Mouse (Mus musculus) embryonic facial prominence, embryonic 15.5 days (tissue): ENCODE data around the gene Klhl9. TPM values are rescaled to one million over a fixed set of nuclear protein-coding genes. Genes with fewer than 3 reads are reported as not detected.
"Not testable (repeated sequence)": the region's sequence is repeated elsewhere in the genome, so short reads cannot be mapped to it uniquely, and the experiment has no call there.

Experiments
- ATAC-seq: fragments of 200-750 bp; cut with Nextera tagmentation; 2 replicates; pipeline ENCODE4 v1.8.0; 2017; ENCODE audit warnings: low read depth, moderate TSS enrichment; ENCODE audit not compliant: insufficient number of reproducible peaks, low FRiP score, low TSS enrichment
- H3K27ac ChIP-seq: fragments of 300-500 bp; sonication (generic); replicated peaks from 2 replicates; pipeline ENCODE4 v1.5.1; 2015; ENCODE audit warnings: mild to moderate bottlenecking, inconsistent platforms
- H3K27me3 ChIP-seq: fragments of 300-500 bp; sonication (generic); 2 replicates; pipeline ENCODE4 v1.6.1; 2015; ENCODE audit warnings: inconsistent platforms
- H3K36me3 ChIP-seq: fragments of 300-500 bp; sonication (generic); 2 replicates; pipeline ENCODE4 v1.6.1; 2015; ENCODE audit warnings: mild to moderate bottlenecking, inconsistent platforms
- H3K4me1 ChIP-seq: fragments of 300-500 bp; sonication (generic); 2 replicates; pipeline ENCODE4 v1.6.1; 2015; ENCODE audit warnings: inconsistent platforms
- H3K4me2 ChIP-seq: fragments of 300-500 bp; sonication (generic); replicated peaks from 2 replicates; pipeline ENCODE4 v1.6.1; 2015; ENCODE audit warnings: mild to moderate bottlenecking, inconsistent platforms
- H3K4me3 ChIP-seq: fragments of 300-500 bp; sonication (generic); replicated peaks from 2 replicates; pipeline ENCODE4 v1.5.1; 2015; ENCODE audit warnings: mild to moderate bottlenecking, inconsistent platforms
- H3K9ac ChIP-seq: fragments of 300-500 bp; sonication (generic); 2 replicates; pipeline ENCODE4 v1.6.1; 2015; ENCODE audit warnings: inconsistent platforms
- H3K9me3 ChIP-seq: fragments of 300-500 bp; sonication (generic); replicated peaks from 2 replicates; pipeline ENCODE4 v1.6.1; 2016; ENCODE audit warnings: inconsistent platforms
- WGBS: fragments of 180-500 bp; shearing (Covaris S2); methylation state at CpG from one replicate; pipeline ENCODE4 v1.1.7; 2015; 5-methylcytosine and 5-hydroxymethylcytosine counted together
- polyA plus RNA-seq: library from polyadenylated mRNA; unstranded; fragments of >200 nt; fragmentation: Nextera tagmentation; extraction: Ambion mirVana; gene quantifications from 2 replicates; pipeline ENCODE4 v1.2.1, GENCODE M21; 2015

Klhl9 gene
- 90.9 and 93.4 TPM in 2 replicates for polyA plus RNA-seq

DNA sequence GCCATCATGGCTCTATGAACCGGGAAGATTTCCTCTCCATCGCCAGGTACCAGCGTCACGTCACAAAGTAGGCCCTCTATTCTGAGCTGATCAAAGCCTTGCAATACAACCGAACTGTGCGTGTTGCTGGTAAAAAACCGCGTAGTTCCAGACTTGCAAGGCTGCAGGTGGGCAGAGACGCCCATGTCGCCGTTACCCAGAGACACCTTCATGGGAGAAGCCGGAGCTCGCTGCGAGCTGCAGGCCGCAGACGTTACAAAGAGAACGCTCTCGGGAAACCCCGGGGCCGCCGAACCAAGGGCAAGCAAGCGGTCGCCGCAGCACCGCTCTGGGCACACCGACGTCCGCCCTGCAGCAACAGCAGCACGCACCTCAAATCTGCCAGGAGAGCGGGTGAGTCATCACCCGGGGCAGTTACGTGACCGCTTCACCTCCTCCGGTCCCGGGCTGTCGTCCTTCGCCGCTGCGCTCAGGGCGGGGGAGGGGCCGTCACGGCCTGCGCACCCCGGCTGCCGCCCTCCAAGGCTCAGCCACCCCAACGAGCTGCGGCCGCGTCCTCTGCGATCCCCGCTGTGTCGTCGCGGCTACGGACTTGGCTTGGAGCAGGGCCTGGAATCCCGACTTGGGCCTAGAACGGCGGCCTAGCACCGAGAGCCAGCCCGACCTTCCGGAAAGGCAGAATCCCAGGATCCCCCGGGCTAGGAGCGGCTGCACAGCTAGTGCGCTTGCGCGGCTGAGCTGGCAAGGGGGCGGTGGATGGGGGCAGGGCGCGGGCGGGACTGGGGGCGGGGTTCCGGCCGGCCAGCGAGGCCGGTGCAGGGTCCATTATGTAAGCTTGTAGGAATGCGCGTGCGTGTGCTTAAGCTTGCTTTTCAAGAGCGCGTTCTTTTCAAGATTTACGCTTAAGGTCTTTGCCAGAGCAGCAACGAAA lies at the start of gene Klhl9, which contains the start of gene Gm26566:
Gene Klhl9 (minus strand): TSS at position 675 of the 931 bp plus-strand sequence.
Gene Gm26566 (plus strand): TSS at position 15 of the 931 bp plus-strand sequence.
- H3K4me1 ChIP-seq: peaks cover 19% of the 10 kb centered on the region
- no peaks in the 10 kb centered on the region for H3K9me3 ChIP-seq
- ATAC-seq: peak; percentile 99
- H3K27me3 ChIP-seq: no peaks in the 10 kb centered on the region
- peak within 1 kb of the TSS; percentile 57 for H3K4me2 ChIP-seq
- peak within 1 kb of the TSS; percentile 96 for H3K9ac ChIP-seq
- H3K27ac ChIP-seq: peak within 1 kb of the TSS; percentile 98
- peak within 1 kb of the TSS; percentile 88 for H3K4me3 ChIP-seq
- WGBS: under 1% methylated on average over 82 of the region's 82 CpGs
- H3K36me3 ChIP-seq: peaks cover 8% of the 10 kb centered on the region

DNA sequence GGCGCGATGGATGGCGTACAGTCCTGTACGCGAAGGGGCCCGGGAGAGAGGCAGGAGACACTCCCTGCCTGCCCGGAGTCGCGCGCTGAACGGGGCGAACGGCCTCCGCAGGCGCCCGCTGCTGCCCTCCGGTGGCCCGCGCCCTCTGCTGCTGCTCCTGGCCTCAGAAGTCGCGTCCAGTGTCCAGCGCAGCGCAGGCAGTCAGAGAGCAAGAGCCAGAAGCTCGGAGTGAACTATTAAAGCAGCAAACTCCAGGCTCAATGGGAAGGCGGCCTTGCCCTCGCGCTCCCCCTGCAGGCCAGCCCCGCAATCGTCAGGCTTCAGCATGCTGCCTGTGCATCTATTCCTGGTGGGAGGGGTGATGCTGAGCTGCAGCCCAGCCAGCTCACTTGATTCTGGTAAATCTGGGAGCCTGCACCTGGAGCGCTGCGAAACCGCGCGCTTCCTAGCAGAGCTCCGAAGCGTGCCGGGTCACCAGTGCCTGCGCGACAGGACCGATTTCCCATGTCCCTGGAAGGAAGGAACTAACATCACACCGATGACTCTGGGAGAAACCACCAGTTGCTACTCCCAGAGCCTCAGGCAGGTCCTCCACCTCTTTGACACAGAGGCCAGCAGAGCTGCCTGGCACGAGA lies 41.2 kb upstream of the Klhl9 start:
- WGBS: 3% methylated on average over 37 of the region's 42 CpGs
- H3K27ac ChIP-seq: peak overlapping the region; percentile 75

DNA sequence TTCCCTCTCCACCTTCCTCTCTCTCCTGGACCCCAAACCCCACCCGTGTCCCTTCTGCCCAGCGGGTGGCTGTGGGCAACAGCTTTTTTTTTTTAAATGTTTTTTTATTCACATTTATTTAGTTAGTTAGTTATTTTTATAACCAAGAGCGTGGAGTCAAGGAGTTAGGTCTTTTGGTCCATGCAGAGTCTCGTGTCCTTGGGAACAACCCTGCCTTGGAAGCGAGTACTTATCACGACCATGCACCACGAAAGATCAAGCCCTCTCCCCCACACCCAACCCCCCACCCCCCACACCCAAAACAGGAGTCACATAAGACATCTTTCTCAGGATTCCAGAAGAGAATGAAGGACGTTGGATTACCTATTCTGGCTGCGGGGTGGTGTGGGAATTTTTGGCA lies 40.1 kb upstream of the Klhl9 start:
- H3K9me3 ChIP-seq, H3K27me3 ChIP-seq, H3K9ac ChIP-seq, H3K4me2 ChIP-seq, H3K4me1 ChIP-seq, ATAC-seq, H3K27ac ChIP-seq, H3K4me3 ChIP-seq, H3K36me3 ChIP-seq: not testable (repeated sequence)
- 57% methylated on average over 9 of the region's 9 CpGs for WGBS

More for the DNA sequence above, 41.2 kb upstream of the Klhl9 start:
- H3K4me2 ChIP-seq: peak overlapping the region; percentile 50
- not testable (repeated sequence) for H3K4me1 ChIP-seq, H3K36me3 ChIP-seq, ATAC-seq, H3K9me3 ChIP-seq, H3K27me3 ChIP-seq, H3K9ac ChIP-seq
- H3K4me3 ChIP-seq: peak overlapping the region; percentile 44

DNA sequence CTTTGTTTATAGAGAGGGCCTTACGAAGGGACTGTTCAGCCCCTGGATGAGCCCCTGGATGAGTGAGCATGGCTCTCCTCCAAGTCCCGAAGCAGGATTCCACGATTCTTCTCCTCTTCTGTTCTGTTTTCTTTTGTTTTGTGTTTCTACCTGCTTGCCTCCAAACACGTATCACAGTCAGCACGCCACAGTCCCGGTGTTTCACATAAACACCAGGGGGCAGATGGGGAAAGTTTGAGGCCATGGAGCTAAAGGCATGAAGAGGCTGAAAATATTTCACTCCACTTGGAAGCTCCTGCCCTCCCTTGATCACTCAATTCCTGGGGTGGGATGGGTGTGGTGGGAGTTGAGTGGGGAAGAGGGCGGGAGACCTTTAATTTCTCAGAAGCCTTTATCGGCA lies 39.5 kb upstream of the Klhl9 start:
- not testable (repeated sequence) for H3K9ac ChIP-seq, ATAC-seq, H3K4me3 ChIP-seq, H3K36me3 ChIP-seq, H3K27ac ChIP-seq, H3K27me3 ChIP-seq, H3K4me1 ChIP-seq, H3K4me2 ChIP-seq, H3K9me3 ChIP-seq
- 63% methylated on average over 6 of the region's 8 CpGs for WGBS

DNA sequence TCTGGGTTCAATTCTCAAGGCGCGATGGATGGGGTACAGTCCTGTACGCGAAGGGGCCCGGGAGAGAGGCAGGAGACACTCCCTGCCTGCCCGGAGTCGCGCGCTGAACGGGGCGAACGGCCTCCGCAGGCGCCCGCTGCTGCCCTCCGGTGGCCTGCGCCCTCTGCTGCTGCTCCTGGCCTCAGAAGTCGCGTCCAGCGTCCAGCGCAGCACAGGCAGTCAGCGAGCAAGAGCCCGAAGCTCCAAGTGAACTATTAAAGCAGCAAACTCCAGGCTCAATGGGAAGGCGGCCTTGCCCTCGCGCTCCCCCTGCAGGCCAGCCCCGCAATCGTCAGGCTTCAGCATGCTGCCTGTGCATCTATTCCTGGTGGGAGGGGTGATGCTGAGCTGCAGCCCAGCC lies 38.2 kb upstream of the Klhl9 start:
- peak overlapping the region; percentile 84 for H3K27ac ChIP-seq
- not testable (repeated sequence) for H3K36me3 ChIP-seq, H3K27me3 ChIP-seq, ATAC-seq, H3K9me3 ChIP-seq, H3K4me1 ChIP-seq, H3K9ac ChIP-seq
- peak overlapping the region; percentile 55 for H3K4me2 ChIP-seq
- H3K4me3 ChIP-seq: peak overlapping the region; percentile 43
- under 1% methylated on average over 26 of the region's 28 CpGs for WGBS

DNA sequence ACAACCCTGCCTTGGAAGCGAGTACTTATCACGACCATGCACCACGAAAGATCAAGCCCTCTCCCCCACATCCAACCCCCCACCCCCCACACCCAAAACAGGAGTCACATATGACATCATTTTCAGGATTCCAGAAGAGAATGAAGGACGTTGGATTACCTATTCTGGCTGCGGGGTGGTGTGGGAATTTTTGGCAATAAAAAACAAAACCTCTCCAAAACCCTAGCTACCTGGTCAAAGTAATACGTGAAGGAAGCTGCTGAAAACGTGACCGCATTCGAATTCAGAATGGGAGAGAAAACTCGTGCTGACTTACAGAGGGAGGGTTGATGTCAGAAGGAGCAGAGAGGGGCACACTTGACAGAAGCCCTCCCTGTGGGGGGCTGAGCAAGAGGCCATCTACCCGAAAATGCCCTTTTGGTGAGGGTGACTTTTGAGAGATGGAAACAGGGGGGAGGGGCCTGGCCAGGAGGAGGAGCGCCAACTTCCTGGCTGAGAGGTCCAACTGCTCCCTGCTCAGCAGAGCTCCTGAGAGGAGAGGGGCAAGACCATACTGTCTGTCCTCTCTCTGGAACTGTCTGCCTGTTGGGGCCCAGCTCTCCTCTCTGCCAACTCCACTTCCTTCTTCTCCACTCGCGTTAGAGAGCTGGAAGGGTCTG lies 37.5 kb upstream of the Klhl9 start, which contains the start of gene Gm13283:
Gene Gm13283 (plus strand): TSS at position 510 of the 659 bp plus-strand sequence.
- H3K4me3 ChIP-seq: peak within 1 kb of the TSS; percentile 43
- 13% methylated on average over 12 of the region's 14 CpGs for WGBS
- not testable (repeated sequence) for H3K9me3 ChIP-seq, H3K4me1 ChIP-seq, H3K27me3 ChIP-seq, H3K36me3 ChIP-seq, H3K9ac ChIP-seq, ATAC-seq
- H3K4me2 ChIP-seq: peak within 1 kb of the TSS; percentile 55
- H3K27ac ChIP-seq: peak within 1 kb of the TSS; percentile 84

DNA sequence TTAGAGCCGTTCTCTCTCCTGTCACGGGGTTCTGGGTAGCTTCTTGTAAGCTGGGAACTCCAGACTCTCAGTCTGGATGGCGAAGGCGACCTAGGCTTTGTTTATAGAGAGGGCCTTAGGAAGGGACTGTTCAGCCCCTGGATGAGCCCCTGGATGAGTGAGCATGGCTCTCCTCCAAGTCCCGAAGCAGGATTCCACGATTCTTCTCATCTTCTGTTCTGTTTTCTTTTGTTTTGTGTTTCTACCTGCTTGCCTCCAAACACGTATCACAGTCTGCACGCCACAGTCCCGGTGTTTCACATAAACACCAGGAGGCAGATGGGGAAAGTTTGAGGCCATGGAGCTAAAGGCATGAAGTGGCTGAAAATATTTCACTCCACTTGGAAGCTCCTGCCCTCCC lies 36.5 kb upstream of the Klhl9 start:
- not testable (repeated sequence) for H3K4me2 ChIP-seq, H3K27ac ChIP-seq, H3K9ac ChIP-seq, H3K9me3 ChIP-seq, H3K4me1 ChIP-seq, H3K4me3 ChIP-seq, H3K36me3 ChIP-seq, ATAC-seq, H3K27me3 ChIP-seq
- 86% methylated on average over 9 of the region's 9 CpGs for WGBS

DNA sequence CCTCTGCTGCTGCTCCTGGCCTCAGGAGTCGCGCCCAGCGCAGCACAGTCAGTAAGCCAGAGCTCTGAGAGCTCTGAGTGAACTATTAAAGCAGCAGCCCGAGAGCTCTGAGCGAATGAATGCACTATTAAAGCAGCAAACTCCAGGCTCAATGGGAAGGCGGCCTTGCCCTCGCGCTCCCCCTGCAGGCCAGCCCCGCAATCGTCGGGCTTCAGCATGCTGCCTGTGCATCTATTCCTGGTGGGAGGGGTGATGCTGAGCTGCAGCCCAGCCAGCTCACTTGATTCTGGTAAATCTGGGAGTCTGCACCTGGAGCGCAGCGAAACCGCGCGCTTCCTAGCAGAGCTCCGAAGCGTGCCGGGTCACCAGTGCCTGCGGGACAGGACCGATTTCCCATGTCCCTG lies 35.4 kb upstream of the Klhl9 start:
- H3K9me3 ChIP-seq, H3K4me1 ChIP-seq, H3K36me3 ChIP-seq, H3K27me3 ChIP-seq: not testable (repeated sequence)
- H3K4me3 ChIP-seq: peak overlapping the region; percentile 56
- H3K9ac ChIP-seq: peak overlapping the region; percentile 70; the same call in 1 of the 2 replicates
- H3K27ac ChIP-seq: peak overlapping the region; percentile 98
- peak; percentile 99 for ATAC-seq
- 0% methylated on average over 13 of the region's 21 CpGs for WGBS
- peak overlapping the region; percentile 70 for H3K4me2 ChIP-seq

DNA sequence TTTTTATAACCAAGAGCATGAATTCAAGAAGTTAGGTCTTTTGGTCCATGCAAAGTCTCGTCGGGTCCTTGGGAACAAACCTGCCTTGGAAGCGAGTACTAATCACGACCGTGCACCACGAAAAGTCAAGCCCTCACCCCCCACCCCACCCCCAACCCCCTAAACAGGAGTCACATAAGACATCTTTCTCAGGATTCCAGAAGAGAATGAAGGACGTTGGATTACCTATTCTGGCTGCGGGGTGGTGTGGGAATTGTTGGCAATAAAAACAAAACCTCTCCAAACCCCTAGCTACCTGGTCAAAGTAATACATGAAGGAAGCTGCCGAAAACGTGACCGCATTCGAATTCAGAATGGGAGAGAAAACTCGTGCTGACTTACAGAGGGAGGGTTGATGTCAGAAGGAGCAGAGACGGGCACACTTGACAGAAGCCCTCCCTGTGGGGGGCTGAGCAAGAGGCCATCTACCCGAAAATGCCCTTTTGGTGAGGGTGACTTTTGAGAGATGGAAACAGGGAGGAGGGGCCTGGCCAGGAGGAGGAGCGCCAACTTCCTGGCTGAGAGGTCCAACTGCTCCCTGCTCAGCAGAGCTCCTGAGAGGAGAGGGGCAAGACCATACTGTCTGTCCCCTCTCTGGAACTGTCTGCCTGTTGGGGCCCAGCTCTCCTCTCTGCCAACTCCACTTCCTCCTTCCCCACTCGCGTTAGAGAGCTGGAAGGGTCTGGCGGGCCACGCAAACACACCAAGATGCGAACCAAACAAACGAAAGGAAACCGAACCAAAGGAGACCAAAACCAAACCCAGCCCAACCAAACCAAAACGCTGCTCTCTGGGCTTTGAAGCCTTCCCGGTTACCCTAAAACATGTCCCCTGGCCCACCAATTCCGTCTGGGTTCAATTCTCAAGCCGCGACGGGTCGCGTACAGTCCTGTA lies 34.6 kb upstream of the Klhl9 start:
- not testable (repeated sequence) for H3K4me1 ChIP-seq, H3K27me3 ChIP-seq, H3K36me3 ChIP-seq, ATAC-seq, H3K9me3 ChIP-seq
- 8% methylated on average over 29 of the region's 31 CpGs for WGBS
- Histone ChIP-seq H3K9ac (peak overlapping the region; percentile 70), H3K4me3 (peak overlapping the region; percentile 56), H3K4me2 (peak overlapping the region; percentile 70), H3K27ac (peak overlapping the region; percentile 98)

DNA sequence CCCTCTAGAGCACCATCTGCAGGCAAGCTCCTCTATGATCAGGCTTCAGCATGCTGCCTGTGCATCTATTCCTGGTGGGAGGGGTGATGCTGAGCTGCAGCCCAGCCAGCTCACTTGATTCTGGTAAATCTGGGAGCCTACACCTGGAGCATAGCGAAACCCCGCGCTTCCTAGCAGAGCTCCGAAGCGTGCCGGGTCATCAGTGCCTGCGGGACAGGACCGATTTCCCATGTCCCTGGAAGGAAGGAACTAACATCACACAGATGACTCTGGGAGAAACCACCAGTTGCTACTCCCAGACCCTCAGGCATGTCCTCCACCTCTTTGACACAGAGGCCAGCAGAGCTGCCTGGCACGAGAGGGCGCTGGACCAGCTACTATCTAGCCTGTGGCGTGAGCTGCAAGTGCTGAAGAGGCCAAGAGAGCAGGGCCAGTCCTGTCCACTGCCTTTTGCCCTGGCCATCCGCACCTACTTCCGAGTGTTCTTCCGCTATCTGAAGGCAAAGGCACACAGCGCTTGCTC lies 32.6 kb upstream of the Klhl9 start, which contains the start of gene Gm13271:
Gene Gm13271 (plus strand): TSS at position 51 of the 523 bp plus-strand sequence.
- WGBS: 71% methylated on average over 15 of the region's 15 CpGs
- not testable (repeated sequence) for ATAC-seq, H3K27ac ChIP-seq

More for the DNA sequence above, 32.6 kb upstream of the Klhl9 start, which contains the start of gene Gm13271:
- H3K4me2 ChIP-seq, H3K9ac ChIP-seq, H3K4me3 ChIP-seq, H3K27me3 ChIP-seq, H3K4me1 ChIP-seq, H3K36me3 ChIP-seq, H3K9me3 ChIP-seq: not testable (repeated sequence)
